Mouse (Mus musculus) adipocyte (in vitro differentiated cells): ENCODE measurements around the gene Tas2r105.

ENCODE experiments used
- DNase-seq: peaks from one replicate; pipeline ENCODE4 v3.0.0-alpha.2; 2016; ENCODE audit warnings: low spot score

Gene Tas2r105

DNA sequence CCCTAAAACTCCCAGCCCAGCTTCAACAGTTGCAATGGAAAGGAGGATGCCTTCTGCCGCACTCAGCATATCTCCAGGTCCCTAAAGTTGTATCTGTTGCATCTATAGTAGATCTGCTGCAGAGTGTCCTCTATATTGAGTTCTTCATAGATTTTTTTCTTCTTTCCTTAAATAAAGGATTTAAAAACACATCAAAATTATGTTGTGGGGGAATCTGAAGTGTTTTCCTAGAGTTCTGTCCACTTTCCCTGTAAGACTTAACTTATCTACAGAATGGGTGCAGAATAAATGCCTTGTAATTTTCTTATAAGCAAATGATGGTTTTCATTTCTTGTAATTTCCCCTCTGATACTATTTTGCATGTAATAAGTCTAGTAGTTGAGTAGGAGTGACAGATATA lies at the start of gene Tas2r105:
TSS of gene Tas2r105 (minus strand) at position 101 of the 400 bp plus-strand sequence.
- no peak for DNase-seq

DNA sequence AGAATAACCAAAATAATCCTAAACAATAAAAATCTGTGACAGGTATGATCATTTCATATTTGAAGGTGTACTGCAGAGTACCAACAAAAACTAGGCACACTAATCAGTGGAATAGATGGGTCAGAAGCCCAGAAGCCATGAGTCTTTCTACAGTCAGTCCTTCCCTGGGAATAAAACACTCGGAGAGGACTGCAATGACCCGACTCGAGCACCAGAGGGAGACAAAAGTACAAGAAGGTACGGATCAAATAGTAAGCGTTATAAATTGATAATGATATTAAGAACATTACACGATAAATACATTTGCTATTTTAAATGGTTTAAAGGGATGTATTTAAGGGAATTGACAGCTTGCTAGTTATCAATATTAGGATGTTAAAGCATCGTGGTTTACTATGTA lies 25.5 kb upstream of the Tas2r105 start:
- peak; percentile 41 for DNase-seq

DNA sequence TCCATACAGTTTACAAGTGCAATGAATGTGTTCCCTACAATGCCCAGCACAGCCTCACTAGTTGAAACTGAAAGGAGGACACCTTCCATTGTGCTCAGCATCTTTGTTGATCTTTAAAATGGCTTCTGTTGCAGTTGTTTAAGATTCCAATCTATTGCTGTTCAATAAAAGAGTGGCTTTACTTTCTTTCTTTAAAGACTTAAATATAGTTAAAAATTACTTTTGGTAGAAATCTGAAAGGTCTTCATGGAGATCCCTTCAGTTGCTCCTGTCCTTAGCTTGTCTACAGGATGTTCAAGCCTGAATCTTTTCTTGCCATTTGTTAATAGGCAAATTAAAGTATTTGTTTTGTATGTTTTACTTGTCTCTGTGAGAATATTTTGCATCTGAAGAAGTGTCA lies 2.7 kb upstream of the Tas2r105 start, which contains the start of gene Tas2r114:
TSS of gene Tas2r114 (minus strand) at position 101 of the 400 bp plus-strand sequence.
- no peak for DNase-seq

DNA sequence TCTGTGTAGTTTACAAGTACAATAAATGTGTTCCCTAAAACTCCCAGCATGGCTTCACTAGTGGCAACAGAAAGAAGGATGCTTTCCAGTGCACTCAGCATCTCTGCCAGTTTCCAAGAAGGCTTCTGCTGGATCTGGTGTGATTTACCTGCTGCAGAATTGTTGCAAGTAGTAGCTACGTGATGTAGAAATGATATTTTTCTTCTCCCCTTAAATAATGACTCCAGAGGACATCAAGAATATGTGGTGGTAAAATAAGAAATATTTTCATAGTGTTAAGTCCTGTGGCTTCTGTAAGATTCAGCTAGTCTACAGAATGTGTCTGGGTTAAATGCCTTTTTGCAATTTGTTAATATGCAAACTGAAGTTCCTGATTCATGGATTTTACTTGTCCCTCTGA lies 1.7 kb downstream of the Tas2r105 start, which contains the start of gene Tas2r104:
TSS of gene Tas2r104 (minus strand) at position 101 of the 400 bp plus-strand sequence.
- no peak for DNase-seq

DNA sequence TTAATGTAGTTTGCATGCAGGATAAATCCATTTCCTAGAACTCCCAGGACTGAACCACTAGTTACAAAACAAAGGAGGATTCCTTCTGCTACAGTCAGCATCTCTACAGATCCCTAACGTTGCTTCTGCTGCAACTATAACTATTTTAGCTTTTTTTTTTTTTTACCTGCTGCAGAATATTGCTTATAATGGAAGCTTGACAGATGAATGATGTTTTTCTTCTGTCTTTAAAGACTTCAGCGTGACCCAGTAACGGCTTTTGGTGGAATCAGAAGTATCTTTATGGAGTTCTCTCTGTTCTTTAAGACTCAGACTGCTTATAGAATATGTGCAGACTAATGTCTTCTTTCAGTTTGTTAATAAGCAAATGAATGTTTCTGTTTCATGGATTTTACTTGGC lies 8.5 kb downstream of the Tas2r105 start, which contains the start of gene Tas2r106:
TSS of gene Tas2r106 (minus strand) at position 101 of the 400 bp plus-strand sequence.
- DNase-seq: no peak

DNA sequence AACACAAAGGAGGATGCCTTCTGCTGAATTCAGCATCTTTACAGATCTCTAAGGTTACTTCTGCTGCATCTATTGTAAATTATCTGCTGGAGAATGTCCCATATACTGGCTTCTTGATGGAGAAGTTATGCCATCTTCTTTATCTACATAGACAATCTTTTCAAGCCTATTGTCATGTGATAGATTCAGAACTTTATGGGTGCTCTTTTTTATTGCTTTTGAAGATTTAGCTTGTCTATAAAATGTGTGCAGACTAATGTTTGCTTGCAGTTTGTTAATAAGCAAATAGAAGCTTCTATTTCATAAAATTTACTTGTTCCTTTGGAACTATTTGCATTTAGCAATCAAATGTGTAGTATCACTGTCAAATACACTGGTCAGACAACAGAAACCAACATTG lies 27.2 kb downstream of the Tas2r105 start, which contains the start of gene Tas2r107:
TSS of gene Tas2r107 (minus strand) at position 101 of the 400 bp plus-strand sequence.
- DNase-seq: no peak
